Mouse (Mus musculus) forebrain, embryonic 16.5 days (tissue): ENCODE measurements around the gene Bdh2. TPM values are rescaled to one million over a fixed set of nuclear protein-coding genes. Genes with fewer than 3 reads are reported as not detected.

Source experiments
- ATAC-seq: fragments of 200-750 bp; cut with Nextera tagmentation; 2 replicates; pipeline ENCODE4 v1.8.0; 2017; ENCODE audit warnings: mild to moderate bottlenecking, moderate library complexity
- H3K27ac ChIP-seq: fragments of 300-500 bp; sonication (generic); 2 replicates; pipeline ENCODE4 v1.5.1; 2014; ENCODE audit warnings: low read length, control low read depth
- H3K27me3 ChIP-seq: fragments of 300-500 bp; sonication (generic); replicated peaks from 2 replicates; pipeline ENCODE4 v1.6.1; 2014; ENCODE audit warnings: low read length; ENCODE audit not compliant: control insufficient read depth, insufficient read depth
- H3K36me3 ChIP-seq: fragments of 300-500 bp; sonication (generic); 2 replicates; pipeline ENCODE4 v1.6.1; 2014; ENCODE audit not compliant: control insufficient read depth, insufficient read depth
- H3K4me1 ChIP-seq: fragments of 300-500 bp; sonication (generic); replicated peaks from 2 replicates; pipeline ENCODE4 v1.6.1; 2014; ENCODE audit warnings: low read length; ENCODE audit not compliant: control insufficient read depth, insufficient read depth
- H3K4me2 ChIP-seq: fragments of 300-500 bp; sonication (generic); 2 replicates; pipeline ENCODE4 v1.6.1; 2014; ENCODE audit warnings: mild to moderate bottlenecking, low read length, control low read depth
- H3K4me3 ChIP-seq: fragments of 300-500 bp; sonication (generic); replicated peaks from 2 replicates; pipeline ENCODE4 v1.5.1; 2014; ENCODE audit warnings: mild to moderate bottlenecking, low read length, control low read depth
- H3K9ac ChIP-seq: fragments of 300-500 bp; sonication (generic); replicated peaks from 2 replicates; pipeline ENCODE4 v1.6.1; 2014; ENCODE audit warnings: low read depth, low read length, control low read depth
- H3K9me3 ChIP-seq: fragments of 300-500 bp; sonication (generic); 2 replicates; pipeline ENCODE4 v1.6.1; 2016; ENCODE audit warnings: low read length; ENCODE audit not compliant: control insufficient read depth
- WGBS: fragments of 180-500 bp; shearing (Covaris S2); extraction: QIAGEN DNeasy Blood & Tissue Kit; methylation state at CpG from one replicate; pipeline ENCODE4 v1.1.7; 2014; 5-methylcytosine and 5-hydroxymethylcytosine counted together
- polyA plus RNA-seq: library from polyadenylated mRNA; unstranded; fragments of >200 nt; fragmentation: Nextera tagmentation; extraction: Ambion mirVana; gene quantifications from 2 replicates; pipeline ENCODE4 v1.2.1, GENCODE M21; 2015

The Bdh2 gene
- polyA plus RNA-seq, 1 experiment from 2014 or later = 2.1 TPM

- Histone ChIP-seq H3K36me3 (no peaks in the 10 kb centered on the region), H3K4me3 (peak within 1 kb of the TSS; percentile 41), H3K4me2 (peak within 1 kb of the TSS; percentile 69), H3K27ac (no peak within 1 kb of the TSS), H3K9ac (peak within 1 kb of the TSS; percentile 46), H3K9me3 (no peaks in the 10 kb centered on the region), H3K27me3 (no peaks in the 10 kb centered on the region; the same call in 1 of the 2 replicates), H3K4me1 (peaks cover 5% of the 10 kb centered on the region)
- 8% methylated on average over 25 of the region's 28 CpGs for WGBS
- peak; percentile 87 for ATAC-seq
Measured at GRCm38 (mm10) chr3:135307411-135308259, 26.6 kb downstream of the Bdh2 start, which contains the start of gene Slc9b2. Gene Slc9b2 (plus strand): TSS chr3:135307700.

- Histone ChIP-seq H3K27me3 (no peaks in the 10 kb centered on the region; the same call in 1 of the 2 replicates), H3K4me1 (peaks cover under 1% of the 10 kb centered on the region; the same call in 1 of the 2 replicates), H3K36me3 (no peaks in the 10 kb centered on the region), H3K4me2 (no peak overlapping the region), H3K9me3 (no peaks in the 10 kb centered on the region), H3K4me3 (no peak overlapping the region), H3K9ac (no peak overlapping the region), H3K27ac (no peak overlapping the region)
- no peak for ATAC-seq
- WGBS = 0% methylated on average over 2 of the region's 2 CpGs
Measured at GRCm38 (mm10) chr3:135312916-135313491, 32.0 kb downstream of the Bdh2 start.

- no peak overlapping the region for H3K4me2 ChIP-seq
- H3K9ac ChIP-seq = no peak overlapping the region
- H3K9me3 ChIP-seq = no peaks in the 10 kb centered on the region
- peak; percentile 47; the same call in 1 of the 2 replicates for ATAC-seq
- H3K27ac ChIP-seq = no peak overlapping the region
- no peaks in the 10 kb centered on the region for H3K36me3 ChIP-seq
- H3K27me3 ChIP-seq = no peaks in the 10 kb centered on the region
- no peak overlapping the region for H3K4me3 ChIP-seq
- H3K4me1 ChIP-seq = no peaks in the 10 kb centered on the region
- WGBS = 28% methylated on average over 2 of the region's 2 CpGs
Measured at GRCm38 (mm10) chr3:135313727-135314126, 32.7 kb downstream of the Bdh2 start.

- no peak overlapping the region for H3K9ac ChIP-seq
- H3K9me3 ChIP-seq = no peaks in the 10 kb centered on the region
- ATAC-seq = no peak
- no peak overlapping the region for H3K4me3 ChIP-seq
- no peaks in the 10 kb centered on the region for H3K36me3 ChIP-seq
- no peak overlapping the region for H3K27ac ChIP-seq
- no peaks in the 10 kb centered on the region for H3K27me3 ChIP-seq
- no peaks in the 10 kb centered on the region for H3K4me1 ChIP-seq
- H3K4me2 ChIP-seq = no peak overlapping the region
- 73% methylated on average over 2 of the region's 2 CpGs for WGBS
Measured at GRCm38 (mm10) chr3:135314811-135315210, 33.8 kb downstream of the Bdh2 start.

GRCm38 (mm10) chr3:135315720-135316425 is 34.9 kb downstream of the Bdh2 start:
- Histone ChIP-seq H3K4me1 (no peaks in the 10 kb centered on the region), H3K4me3 (no peak overlapping the region), H3K36me3 (no peaks in the 10 kb centered on the region), H3K9ac (no peak overlapping the region), H3K9me3 (no peaks in the 10 kb centered on the region), H3K4me2 (no peak overlapping the region), H3K27ac (no peak overlapping the region), H3K27me3 (no peaks in the 10 kb centered on the region)
- no peak for ATAC-seq
- WGBS = 93% methylated on average over 9 of the region's 9 CpGs

- no peak overlapping the region for H3K27ac ChIP-seq
- H3K27me3 ChIP-seq = no peaks in the 10 kb centered on the region
- no peak overlapping the region for H3K9ac ChIP-seq
- ATAC-seq = no peak
- no peak overlapping the region for H3K4me2 ChIP-seq
- 89% methylated on average over 11 of the region's 11 CpGs for WGBS
- H3K4me3 ChIP-seq = no peak overlapping the region
- H3K36me3 ChIP-seq = no peaks in the 10 kb centered on the region
- no peaks in the 10 kb centered on the region for H3K4me1 ChIP-seq
- no peaks in the 10 kb centered on the region for H3K9me3 ChIP-seq
Measured at GRCm38 (mm10) chr3:135318331-135318730, 37.3 kb downstream of the Bdh2 start.

- Histone ChIP-seq H3K9ac (no peak overlapping the region), H3K9me3 (no peaks in the 10 kb centered on the region), H3K4me1 (no peaks in the 10 kb centered on the region), H3K4me3 (no peak overlapping the region), H3K27ac (no peak overlapping the region), H3K36me3 (no peaks in the 10 kb centered on the region), H3K4me2 (no peak overlapping the region), H3K27me3 (no peaks in the 10 kb centered on the region)
- WGBS = 39% methylated on average over 6 of the region's 6 CpGs
- ATAC-seq = no peak
Measured at GRCm38 (mm10) chr3:135324354-135324753, 43.3 kb downstream of the Bdh2 start.

GRCm38 (mm10) chr3:135327176-135327575 is 46.2 kb downstream of the Bdh2 start:
- H3K4me2 ChIP-seq = no peak overlapping the region
- H3K27ac ChIP-seq = no peak overlapping the region
- H3K9me3 ChIP-seq = no peaks in the 10 kb centered on the region
- H3K36me3 ChIP-seq = no peaks in the 10 kb centered on the region
- H3K4me1 ChIP-seq = no peaks in the 10 kb centered on the region
- H3K27me3 ChIP-seq = no peaks in the 10 kb centered on the region
- no peak overlapping the region for H3K4me3 ChIP-seq
- no peak for ATAC-seq
- 85% methylated on average over 6 of the region's 6 CpGs for WGBS
- no peak overlapping the region for H3K9ac ChIP-seq

GRCm38 (mm10) chr3:135327601-135328000 is 46.6 kb downstream of the Bdh2 start:
- Histone ChIP-seq H3K27ac (no peak overlapping the region), H3K4me3 (no peak overlapping the region), H3K4me2 (no peak overlapping the region), H3K4me1 (no peaks in the 10 kb centered on the region), H3K9me3 (no peaks in the 10 kb centered on the region), H3K9ac (no peak overlapping the region), H3K27me3 (no peaks in the 10 kb centered on the region), H3K36me3 (no peaks in the 10 kb centered on the region)
- 63% methylated on average over 2 of the region's 2 CpGs for WGBS
- no peak for ATAC-seq
